Mouse (Mus musculus): ENCODE results near the gene Dusp18. TPM values are rescaled to one million over a fixed set of nuclear protein-coding genes. Genes with fewer than 3 reads are reported as not detected.

The Dusp18 gene
- polyA plus RNA-seq, 1 experiment, result 2.4 TPM

- TF ChIP-seq CTCF (IDR thresholded peaks at IDR 0.05; ENCODE audit: borderline replicate concordance, control insufficient read depth, extremely low read depth, insufficient read depth, low read length, poor library complexity) (no peak), POLR2A (IDR thresholded peaks at IDR 0.05; ENCODE audit: control insufficient read depth, extremely low read depth, insufficient read depth, low read length, poor library complexity) (no peak)
- Histone ChIP-seq H3K4me1 (replicated peaks; ENCODE audit: control insufficient read depth, insufficient read depth, low read length) (no peaks in the 10 kb centered on the region), H3K27me3 (ENCODE audit: control insufficient read depth, insufficient read depth, low read length) (no peaks in the 10 kb centered on the region), H3K4me3 (ENCODE audit: control insufficient read depth, insufficient read depth, low read length) (no peak overlapping the region), H3K27ac (ENCODE audit: control insufficient read depth, insufficient read depth, low read length) (no peak overlapping the region), H3K36me3 (ENCODE audit: control insufficient read depth, insufficient read depth, low read length) (no peaks in the 10 kb centered on the region)
- DNase-seq, result no peak
- WGBS, result 93% methylated on average over 7 of the region's 7 CpGs
Measured at GRCm38 (mm10) chr11:3920476-3920875, 25.4 kb downstream of the Dusp18 start.

DNA sequence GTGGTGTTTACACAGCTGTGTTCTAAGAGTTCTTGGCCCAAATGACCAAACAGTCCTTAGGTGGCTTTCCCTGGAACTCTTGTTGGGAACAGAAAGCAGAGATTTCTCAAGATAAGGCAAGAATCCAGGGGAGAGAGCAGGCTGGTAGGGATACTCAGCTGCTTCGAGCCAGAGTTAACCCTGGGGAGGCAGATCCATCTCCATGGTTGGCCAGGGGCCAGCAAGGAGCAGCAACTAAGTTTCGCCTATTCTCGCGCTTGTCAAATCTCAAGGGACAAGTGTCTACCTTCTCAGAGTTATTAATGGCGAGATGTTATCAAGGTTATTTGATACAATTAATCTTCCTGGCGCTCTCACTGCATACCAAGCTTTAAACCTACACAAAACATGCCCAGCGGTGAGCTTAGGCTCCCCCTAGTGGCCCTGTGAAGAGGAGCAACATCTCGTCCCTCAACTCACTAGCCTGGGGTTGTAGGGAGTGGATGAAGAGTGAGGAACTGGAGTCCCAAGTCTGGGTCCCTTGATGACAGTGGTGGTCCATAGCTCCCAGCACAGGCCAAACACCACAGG is 26.3 kb downstream of the Dusp18 start:
- peak; percentile 51 for DNase-seq
- H3K36me3 ChIP-seq (ENCODE audit: control insufficient read depth, insufficient read depth, low read length), result no peaks in the 10 kb centered on the region
- WGBS, result 54% methylated on average over 8 of the region's 8 CpGs
- H3K27ac ChIP-seq (ENCODE audit: control insufficient read depth, insufficient read depth, low read length), result no peak overlapping the region
- TF ChIP-seq CTCF (IDR thresholded peaks at IDR 0.05; ENCODE audit: borderline replicate concordance, control insufficient read depth, extremely low read depth, insufficient read depth, low read length, poor library complexity) (peak; percentile 70; the same call in 1 of the 2 replicates), POLR2A (IDR thresholded peaks at IDR 0.05; ENCODE audit: control insufficient read depth, extremely low read depth, insufficient read depth, low read length, poor library complexity) (no peak)
- no peak overlapping the region for H3K4me3 ChIP-seq (ENCODE audit: control insufficient read depth, insufficient read depth, low read length)
- H3K4me1 ChIP-seq (replicated peaks; ENCODE audit: control insufficient read depth, insufficient read depth, low read length), result no peaks in the 10 kb centered on the region
- no peaks in the 10 kb centered on the region for H3K27me3 ChIP-seq (ENCODE audit: control insufficient read depth, insufficient read depth, low read length)

GRCm38 (mm10) chr11:3922115-3922514 is 27.1 kb downstream of the Dusp18 start:
- Histone ChIP-seq H3K4me1 (replicated peaks; ENCODE audit: control insufficient read depth, insufficient read depth, low read length) (no peaks in the 10 kb centered on the region), H3K36me3 (ENCODE audit: control insufficient read depth, insufficient read depth, low read length) (no peaks in the 10 kb centered on the region)
- WGBS, result 96% methylated on average over 9 of the region's 9 CpGs

GRCm38 (mm10) chr11:3922731-3923130 is 27.7 kb downstream of the Dusp18 start:
- no peak for TF ChIP-seq POLR2A (IDR thresholded peaks at IDR 0.05; ENCODE audit: control insufficient read depth, extremely low read depth, insufficient read depth, low read length, poor library complexity)
- TF ChIP-seq CTCF (IDR thresholded peaks at IDR 0.05; ENCODE audit: borderline replicate concordance, control insufficient read depth, extremely low read depth, insufficient read depth, low read length, poor library complexity), result no peak
- Histone ChIP-seq H3K27ac (ENCODE audit: control insufficient read depth, insufficient read depth, low read length) (no peak overlapping the region), H3K4me3 (ENCODE audit: control insufficient read depth, insufficient read depth, low read length) (no peak overlapping the region), H3K27me3 (ENCODE audit: control insufficient read depth, insufficient read depth, low read length) (no peaks in the 10 kb centered on the region), H3K4me1 (replicated peaks; ENCODE audit: control insufficient read depth, insufficient read depth, low read length) (no peaks in the 10 kb centered on the region), H3K36me3 (ENCODE audit: control insufficient read depth, insufficient read depth, low read length) (no peaks in the 10 kb centered on the region)
- WGBS, result 99% methylated on average over 6 of the region's 6 CpGs
- no peak for DNase-seq

More at GRCm38 (mm10) chr11:3922115-3922514, 27.1 kb downstream of the Dusp18 start:
- no peaks in the 10 kb centered on the region for H3K27me3 ChIP-seq (ENCODE audit: control insufficient read depth, insufficient read depth, low read length)
- DNase-seq, result no peak
- no peak overlapping the region for H3K27ac ChIP-seq (ENCODE audit: control insufficient read depth, insufficient read depth, low read length)
- TF ChIP-seq CTCF (IDR thresholded peaks at IDR 0.05; ENCODE audit: borderline replicate concordance, control insufficient read depth, extremely low read depth, insufficient read depth, low read length, poor library complexity), result no peak
- no peak for TF ChIP-seq POLR2A (IDR thresholded peaks at IDR 0.05; ENCODE audit: control insufficient read depth, extremely low read depth, insufficient read depth, low read length, poor library complexity)
- H3K4me3 ChIP-seq (ENCODE audit: control insufficient read depth, insufficient read depth, low read length), result no peak overlapping the region

GRCm38 (mm10) chr11:3925916-3926315 is 30.9 kb downstream of the Dusp18 start:
- DNase-seq, result no peak
- WGBS, result 96% methylated on average over 10 of the region's 10 CpGs
- Histone ChIP-seq H3K27me3 (ENCODE audit: control insufficient read depth, insufficient read depth, low read length) (no peaks in the 10 kb centered on the region), H3K4me1 (replicated peaks; ENCODE audit: control insufficient read depth, insufficient read depth, low read length) (no peaks in the 10 kb centered on the region), H3K4me3 (ENCODE audit: control insufficient read depth, insufficient read depth, low read length) (no peak overlapping the region), H3K27ac (ENCODE audit: control insufficient read depth, insufficient read depth, low read length) (no peak overlapping the region), H3K36me3 (ENCODE audit: control insufficient read depth, insufficient read depth, low read length) (no peaks in the 10 kb centered on the region)
- TF ChIP-seq POLR2A (IDR thresholded peaks at IDR 0.05; ENCODE audit: control insufficient read depth, extremely low read depth, insufficient read depth, low read length, poor library complexity), result no peak
- no peak for TF ChIP-seq CTCF (IDR thresholded peaks at IDR 0.05; ENCODE audit: borderline replicate concordance, control insufficient read depth, extremely low read depth, insufficient read depth, low read length, poor library complexity)

GRCm38 (mm10) chr11:3930019-3930418 is 35.0 kb downstream of the Dusp18 start:
- peaks cover 6% of the 10 kb centered on the region for H3K4me1 ChIP-seq (replicated peaks; ENCODE audit: control insufficient read depth, insufficient read depth, low read length)
- no peak for TF ChIP-seq CTCF (IDR thresholded peaks at IDR 0.05; ENCODE audit: borderline replicate concordance, control insufficient read depth, extremely low read depth, insufficient read depth, low read length, poor library complexity)
- TF ChIP-seq POLR2A (IDR thresholded peaks at IDR 0.05; ENCODE audit: control insufficient read depth, extremely low read depth, insufficient read depth, low read length, poor library complexity), result no peak
- no peak for DNase-seq
- H3K36me3 ChIP-seq (ENCODE audit: control insufficient read depth, insufficient read depth, low read length), result no peaks in the 10 kb centered on the region
- no peak overlapping the region for H3K4me3 ChIP-seq (ENCODE audit: control insufficient read depth, insufficient read depth, low read length)
- no peak overlapping the region for H3K27ac ChIP-seq (ENCODE audit: control insufficient read depth, insufficient read depth, low read length)
- 62% methylated on average over 4 of the region's 4 CpGs for WGBS
- no peaks in the 10 kb centered on the region for H3K27me3 ChIP-seq (ENCODE audit: control insufficient read depth, insufficient read depth, low read length)

DNA sequence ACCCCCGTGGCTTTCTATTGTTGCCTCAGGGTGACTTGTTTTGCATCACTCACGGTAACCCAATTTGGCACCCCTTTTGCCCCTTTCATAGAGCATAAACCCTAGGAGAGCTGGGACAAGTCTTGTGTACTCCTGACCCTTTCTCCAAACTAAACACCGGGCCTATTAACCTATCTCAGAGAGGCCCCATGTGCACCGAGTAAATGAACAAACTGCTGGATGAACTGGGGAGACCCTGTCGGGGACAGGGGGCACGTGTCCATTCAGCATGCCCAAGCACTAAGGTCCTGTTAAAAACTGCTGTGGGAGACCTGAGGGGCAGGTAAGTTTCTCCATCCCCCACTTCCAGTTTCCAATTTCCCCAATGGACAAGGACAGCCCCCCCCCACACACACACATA is 35.9 kb downstream of the Dusp18 start:
- no peaks in the 10 kb centered on the region for H3K27me3 ChIP-seq (ENCODE audit: control insufficient read depth, insufficient read depth, low read length)
- TF ChIP-seq POLR2A (IDR thresholded peaks at IDR 0.05; ENCODE audit: control insufficient read depth, extremely low read depth, insufficient read depth, low read length, poor library complexity) (no peak), CTCF (IDR thresholded peaks at IDR 0.05; ENCODE audit: borderline replicate concordance, control insufficient read depth, extremely low read depth, insufficient read depth, low read length, poor library complexity) (no peak)
- H3K36me3 ChIP-seq (ENCODE audit: control insufficient read depth, insufficient read depth, low read length), result no peaks in the 10 kb centered on the region
- 86% methylated on average over 6 of the region's 6 CpGs for WGBS
- peaks cover 6% of the 10 kb centered on the region for H3K4me1 ChIP-seq (replicated peaks; ENCODE audit: control insufficient read depth, insufficient read depth, low read length)
- DNase-seq, result no peak
- no peak overlapping the region for H3K4me3 ChIP-seq (ENCODE audit: control insufficient read depth, insufficient read depth, low read length)
- no peak overlapping the region for H3K27ac ChIP-seq (ENCODE audit: control insufficient read depth, insufficient read depth, low read length)

All from thymus, adult 2 months (tissue).